Mouse (Mus musculus) central nervous system, embryonic 11.5 days (tissue): ENCODE data around the gene Glra1. TPM values are rescaled to one million over a fixed set of nuclear protein-coding genes. Genes with fewer than 3 reads are reported as not detected.

ENCODE experiments used
- polyA plus RNA-seq: library from polyadenylated mRNA; depleted of rRNA; stranded (reverse); fragments of >200 nt; gene quantifications from 2 replicates; pipeline ENCODE4 v1.2.3, GENCODE M21; 2012; rRNA removed

Gene Glra1
- 0.16 and 2.9 TPM in 2 replicates for polyA plus RNA-seq

DNA sequence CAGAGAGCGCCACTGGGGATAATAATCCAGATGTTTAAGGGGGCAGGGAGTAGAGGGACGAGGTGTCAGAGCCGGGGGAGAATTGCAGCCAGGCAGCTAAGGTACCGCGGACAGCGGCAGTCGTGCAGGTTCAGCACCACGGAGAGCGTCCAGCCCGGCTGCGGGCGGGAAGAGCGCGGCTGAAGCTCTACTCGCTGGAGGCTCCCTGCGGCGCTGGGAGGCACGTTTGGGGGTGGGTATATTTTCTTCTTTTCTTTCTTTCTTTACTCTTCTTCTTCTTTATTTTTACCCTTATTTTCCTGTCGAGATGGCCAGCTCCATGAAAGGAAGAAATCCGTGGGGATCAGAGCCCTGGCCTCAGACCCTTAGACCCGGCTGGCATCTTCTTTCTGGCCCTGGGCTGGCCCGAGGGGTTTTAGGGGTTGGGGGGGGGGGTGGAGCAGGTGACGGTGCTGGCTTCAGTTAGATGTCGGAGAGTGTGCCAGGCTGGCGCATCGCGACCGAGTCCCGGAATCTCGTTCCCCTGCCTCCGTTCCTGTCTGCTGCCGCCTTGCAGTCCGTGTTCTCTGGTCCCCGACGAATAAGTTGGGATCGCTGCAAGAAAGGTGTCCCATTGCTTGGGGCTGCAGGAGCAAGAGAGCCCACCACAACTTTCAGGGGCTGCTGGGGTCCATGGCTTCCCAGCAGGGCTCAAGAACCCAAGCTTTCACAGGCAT lies at the start of gene Glra1:
Glra1 (minus strand) TSS at position 391 of the 716 bp plus-strand sequence.

DNA sequence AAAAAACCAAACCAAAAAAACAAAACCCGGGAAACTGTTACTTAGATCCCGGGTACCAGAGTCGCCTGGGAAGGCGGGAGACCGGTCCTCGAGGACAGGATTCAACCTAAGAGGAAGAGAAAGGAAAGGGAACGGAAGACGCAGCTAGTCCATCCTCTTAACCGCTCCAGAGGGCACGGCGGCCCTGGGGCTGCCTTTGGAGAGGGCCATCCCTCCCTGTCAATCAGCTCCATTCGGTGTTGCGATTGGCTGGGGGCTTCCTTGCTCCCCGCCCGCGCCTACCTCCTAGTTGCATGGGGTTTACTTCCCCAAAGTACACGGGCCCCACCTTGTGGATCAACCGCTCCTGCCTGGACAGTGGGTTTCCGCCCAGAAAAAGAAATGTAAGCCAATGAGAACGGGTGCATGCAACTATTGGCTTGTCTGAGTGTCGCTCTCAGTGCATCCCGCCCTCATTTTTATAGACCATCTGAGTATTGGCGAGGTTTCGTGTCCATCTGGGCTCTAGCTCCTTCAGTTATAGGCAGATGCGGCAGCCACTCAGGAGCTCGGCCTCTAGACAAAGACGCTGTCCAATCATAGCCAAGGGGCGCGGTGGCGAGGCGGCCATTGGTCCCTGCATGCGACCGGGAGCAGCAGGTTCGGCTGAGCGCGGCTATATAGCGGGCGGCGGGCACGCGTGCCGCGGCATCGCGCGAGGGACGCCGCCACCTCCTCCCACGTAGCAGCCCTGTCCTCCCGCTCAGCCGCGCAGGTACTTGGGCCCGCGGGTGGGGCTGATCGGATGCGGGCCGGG lies 138.8 kb downstream of the Glra1 start, which contains the start of gene G3bp1:
G3bp1 (plus strand) TSS at position 638 of the 796 bp plus-strand sequence.

Other genes with a start within 250 kb of the Glra1 start
- 399 and 502 TPM in 2 replicates for gene Sparc, start 185.0 kb downstream of the Glra1 start, polyA plus RNA-seq
- gene Atox1, start 147.0 kb downstream of the Glra1 start, polyA plus RNA-seq: 99.8 and 165 TPM in 2 replicates
- 103 and 111 TPM in 2 replicates for gene G3bp1, start 138.5 kb downstream of the Glra1 start, polyA plus RNA-seq